Mouse (Mus musculus) CD4-positive, CD25-positive, alpha-beta regulatory T cell, adult 2 months (primary cell): Measurements from ENCODE around the gene Gpr27.

Source experiments
- DNase-seq: peaks from one replicate; pipeline ENCODE4 v3.0.0-alpha.2; 2012; ENCODE audit warnings: low read depth, low spot score

Gene Gpr27

DNA sequence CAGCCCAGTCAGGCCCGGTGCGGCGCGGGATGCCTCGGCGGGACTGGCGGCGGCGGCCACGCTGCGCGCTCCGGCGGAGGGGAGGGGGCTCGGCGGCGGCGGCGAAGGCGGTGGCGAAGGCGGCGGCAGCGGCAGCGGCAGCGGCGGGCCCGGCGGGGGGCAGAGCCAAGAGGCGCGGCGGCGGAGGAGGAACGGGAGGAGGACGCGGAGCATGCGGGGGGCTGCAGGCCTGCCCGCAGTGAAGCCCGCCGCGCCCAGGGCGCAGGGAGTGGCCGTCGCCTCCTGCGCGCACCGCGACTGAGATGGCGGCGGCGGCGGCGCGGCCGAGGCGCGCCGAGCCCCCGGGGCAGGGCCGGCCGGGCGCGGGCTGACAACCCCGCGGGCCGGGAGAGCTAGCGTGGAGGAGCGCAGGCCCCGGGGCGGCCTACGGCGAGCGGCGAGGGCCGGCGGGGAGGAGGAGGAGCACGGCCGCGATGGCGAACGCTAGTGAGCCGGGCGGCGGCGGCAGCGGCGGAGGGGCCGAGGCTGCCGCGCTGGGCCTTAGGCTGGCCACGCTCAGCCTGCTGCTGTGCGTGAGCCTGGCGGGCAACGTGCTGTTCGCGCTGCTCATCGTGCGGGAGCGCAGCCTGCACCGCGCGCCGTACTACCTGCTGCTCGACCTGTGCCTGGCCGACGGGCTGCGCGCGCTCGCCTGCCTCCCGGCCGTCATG lies at the start of gene Gpr27:
Gpr27 (plus strand) TSS at position 474 of the 710 bp plus-strand sequence.
- no peak for DNase-seq

DNA sequence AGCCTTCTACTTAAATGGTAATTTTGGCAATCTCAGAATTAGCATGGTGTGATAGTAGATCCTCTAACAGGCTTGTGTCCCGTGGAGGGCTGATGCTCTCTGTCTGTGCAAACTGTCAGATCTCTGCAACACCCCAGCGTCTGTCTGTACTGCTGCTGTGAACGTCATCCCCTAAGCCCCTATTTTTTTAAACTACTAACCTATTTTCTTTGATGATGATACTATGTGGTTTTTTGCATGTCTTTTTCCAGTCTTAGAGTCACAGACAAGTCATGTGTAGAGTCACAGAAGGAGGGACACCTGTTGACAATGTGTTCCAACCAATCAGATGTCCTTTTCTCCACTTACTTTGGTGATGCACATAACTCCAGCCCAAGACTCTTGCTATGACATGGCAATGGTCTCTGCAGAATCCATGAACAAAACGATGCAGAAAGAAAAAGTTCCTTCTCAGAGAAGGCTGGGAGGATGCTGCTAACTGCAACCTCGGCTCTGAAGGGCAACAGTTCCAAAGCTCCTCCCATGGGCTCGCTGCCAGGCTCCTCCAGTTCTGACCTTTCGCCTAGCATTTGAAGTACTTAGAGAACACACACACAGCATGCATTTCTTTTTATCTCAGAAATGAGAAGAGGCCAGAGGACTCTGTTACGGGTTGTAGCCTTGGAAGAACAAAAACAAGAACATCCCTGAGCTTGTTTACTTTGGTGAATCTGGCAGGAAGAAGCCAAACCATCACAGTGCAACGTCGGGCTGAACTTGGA lies 48.9 kb upstream of the Gpr27 start:
- DNase-seq = peak; percentile 63

DNA sequence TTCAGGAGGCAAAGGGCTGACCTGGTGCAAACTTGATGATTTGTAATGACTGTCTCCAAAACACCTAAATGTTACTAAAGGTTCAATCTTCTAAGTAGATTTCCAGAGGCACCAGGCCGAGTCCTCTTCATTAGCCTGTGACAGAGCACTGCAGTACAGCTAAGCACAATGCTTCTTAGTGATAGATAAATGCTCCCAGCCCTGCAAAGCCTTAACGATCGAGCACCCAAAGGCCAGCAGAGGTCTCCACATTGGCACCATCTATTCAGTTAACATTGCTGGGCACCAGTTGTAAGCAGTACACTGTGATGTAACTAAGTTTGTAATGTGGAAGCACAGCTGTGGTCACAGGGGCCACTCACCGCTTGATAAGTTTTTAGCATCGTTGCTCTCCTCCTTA lies 48.1 kb upstream of the Gpr27 start:
- DNase-seq = peak; percentile 32

DNA sequence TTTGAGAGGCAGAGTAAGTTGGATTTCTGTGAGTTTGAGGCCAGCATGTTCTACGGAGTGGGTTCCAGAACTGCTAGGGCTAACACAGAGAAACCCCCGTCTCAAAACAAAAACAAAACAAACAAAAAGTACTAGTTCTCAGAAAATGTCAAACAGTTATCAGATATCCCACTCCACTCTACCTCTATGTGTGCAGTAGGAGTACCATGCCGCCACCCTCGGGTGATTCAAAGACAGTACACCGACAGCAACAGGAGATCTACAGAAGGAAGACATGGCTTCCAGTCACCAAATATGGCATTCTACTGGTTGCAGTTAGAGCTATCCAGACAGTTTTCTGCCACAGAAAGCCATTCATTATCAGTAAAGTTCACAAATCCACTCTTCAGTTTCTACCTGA lies 47.6 kb upstream of the Gpr27 start:
- DNase-seq = peak; percentile 78

DNA sequence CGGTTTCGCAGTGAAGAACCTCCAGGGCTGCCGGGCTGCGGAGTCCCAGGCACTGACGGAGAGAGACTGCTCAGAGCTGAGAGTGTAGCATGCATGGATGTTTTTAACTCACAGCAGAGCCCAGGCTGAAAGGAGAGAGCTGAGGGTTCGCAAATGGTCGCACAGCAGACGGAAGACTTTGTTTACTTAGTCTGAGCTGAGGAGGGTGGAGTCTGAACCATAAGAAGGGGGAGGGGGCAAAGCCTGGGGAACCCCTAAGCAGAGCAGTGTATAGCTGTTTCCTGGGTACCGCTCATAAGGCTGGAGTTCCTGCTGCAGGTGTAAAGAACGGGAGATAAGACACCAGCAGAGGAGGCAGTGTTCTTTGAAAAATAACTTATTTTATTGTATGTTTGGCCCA lies 46.1 kb upstream of the Gpr27 start:
- peak; percentile 84 for DNase-seq

DNA sequence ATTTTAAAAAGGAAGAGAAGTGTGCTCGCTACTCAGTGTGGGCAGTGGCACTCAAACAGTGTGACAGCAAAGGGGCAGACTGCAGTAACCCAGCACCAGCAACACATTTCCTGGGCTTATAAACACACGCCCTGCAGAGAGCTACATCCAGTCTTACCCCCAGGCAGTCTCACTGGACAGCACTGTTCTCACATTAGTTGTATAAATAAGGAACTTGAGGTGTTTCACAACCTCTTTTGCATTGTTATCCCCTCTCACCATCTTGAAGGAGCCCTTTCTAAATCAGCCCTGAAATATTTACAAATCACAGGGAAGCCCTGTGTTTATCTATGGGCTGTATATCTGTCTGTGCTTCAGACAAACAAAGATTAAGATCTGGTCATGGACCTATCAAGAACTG lies 43.2 kb upstream of the Gpr27 start:
- no peak for DNase-seq

DNA sequence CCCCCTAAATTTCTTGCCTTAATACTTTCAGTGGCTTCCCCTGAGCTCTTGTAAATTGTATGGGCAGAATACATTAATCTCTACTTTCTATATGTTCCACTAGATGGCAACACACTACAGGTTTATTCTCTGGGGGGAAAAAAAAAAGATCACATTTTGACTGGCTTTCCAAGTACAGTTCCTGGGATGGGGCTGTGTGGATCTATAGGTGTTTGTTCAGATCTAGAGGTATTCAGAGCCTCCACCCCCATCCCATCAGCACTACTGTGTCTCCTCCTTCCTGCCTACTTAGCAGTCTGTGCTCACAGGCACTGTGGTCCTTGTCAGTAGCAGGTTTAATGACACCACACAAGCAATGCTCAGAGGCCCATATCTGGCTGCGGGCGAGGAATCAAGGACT lies 40.1 kb upstream of the Gpr27 start:
- peak; percentile 25 for DNase-seq

DNA sequence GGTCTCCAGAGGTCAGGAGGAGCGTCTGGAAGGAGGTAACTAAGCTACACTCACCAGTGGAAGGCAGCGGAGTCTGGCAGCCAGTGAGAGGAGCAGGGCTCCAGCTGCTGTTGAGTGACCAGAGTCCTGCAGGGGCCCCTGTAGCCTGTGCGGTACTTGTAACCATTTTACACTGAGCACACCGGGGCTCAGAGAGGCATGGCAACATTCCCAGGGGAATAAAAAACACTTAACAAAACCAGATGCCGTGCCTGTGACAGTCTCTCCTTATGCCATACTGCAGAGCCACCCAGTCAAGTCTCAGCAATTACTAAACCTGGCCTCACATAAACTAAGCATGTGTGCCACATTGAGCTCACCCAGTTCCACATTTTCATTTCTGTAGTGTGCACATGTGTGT lies 38.1 kb upstream of the Gpr27 start:
- no peak for DNase-seq

DNA sequence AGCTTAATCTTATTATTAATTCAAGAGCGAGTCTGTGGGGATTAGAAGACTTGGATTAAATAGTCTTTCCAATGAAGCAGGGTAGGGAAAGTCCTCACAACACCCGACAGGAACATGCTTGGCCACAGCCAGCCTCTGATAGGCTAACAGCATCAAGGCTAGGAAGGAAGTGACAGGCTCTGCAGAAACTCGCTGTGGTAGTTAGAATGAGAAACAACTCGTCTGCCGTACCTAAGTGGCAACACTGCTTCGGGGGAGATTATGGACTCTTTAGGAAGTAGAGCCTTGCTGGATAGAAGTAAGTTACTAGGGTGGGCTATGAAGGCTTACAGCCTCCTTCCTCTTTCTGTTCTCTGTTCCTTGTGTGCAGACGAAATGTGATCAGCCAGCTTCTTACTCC lies 37.0 kb upstream of the Gpr27 start:
- DNase-seq = peak; percentile 77

DNA sequence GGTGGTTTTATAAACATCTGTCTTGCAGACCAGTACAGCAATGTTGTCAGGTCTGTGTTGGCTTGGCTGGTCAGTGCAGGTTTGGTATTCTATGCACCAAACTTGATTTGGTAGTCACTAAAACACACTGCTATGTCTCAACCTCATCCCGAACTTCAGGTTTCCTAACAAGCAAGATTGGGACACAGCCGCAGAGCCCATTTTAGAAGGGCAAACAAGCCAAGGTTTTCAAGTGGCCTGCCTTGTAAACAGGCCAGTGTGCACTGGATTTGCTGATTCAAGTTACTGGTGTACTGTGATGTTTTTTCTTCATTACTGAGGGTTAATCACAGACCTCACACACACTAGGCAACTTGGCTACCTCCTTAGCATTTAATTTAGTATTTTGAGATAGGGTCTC lies 36.4 kb upstream of the Gpr27 start:
- DNase-seq = no peak

DNA sequence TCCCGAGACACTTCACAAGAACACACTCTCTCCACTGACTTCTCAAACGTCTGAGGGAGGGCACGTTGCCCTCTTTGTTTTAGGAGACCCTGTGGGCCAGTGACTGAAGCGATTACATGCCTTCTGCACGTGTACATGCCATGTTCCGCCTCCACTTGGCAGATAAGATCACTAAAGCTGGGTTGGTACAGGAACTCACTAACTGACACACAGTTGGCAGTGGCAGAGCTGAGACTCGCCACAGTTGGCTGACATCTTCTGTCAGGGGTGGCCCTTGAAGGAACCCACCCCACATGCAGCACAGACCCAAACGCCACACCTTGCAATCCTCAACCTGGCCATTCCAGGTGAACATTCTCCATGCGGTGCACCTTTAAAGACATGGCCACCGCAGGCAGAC lies 33.9 kb upstream of the Gpr27 start:
- peak; percentile 68 for DNase-seq

DNA sequence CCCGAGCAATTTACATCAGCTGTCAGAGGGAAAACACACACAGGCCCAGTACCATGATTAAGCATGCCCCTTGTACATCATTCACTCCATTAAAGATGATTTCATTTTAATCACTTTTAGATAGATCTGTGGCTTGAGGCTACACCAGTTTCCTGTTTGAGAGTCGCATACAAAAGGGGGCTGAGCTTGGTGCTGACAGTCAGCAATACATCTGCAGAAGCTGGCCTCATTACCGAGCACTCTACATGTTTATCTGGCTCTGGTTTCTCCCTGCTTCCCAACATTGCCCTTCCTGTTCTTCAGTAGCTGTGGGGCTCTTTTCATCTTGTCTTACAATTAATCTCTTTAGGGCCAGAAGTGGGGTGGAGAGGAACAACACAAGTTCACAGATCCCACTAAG lies 32.0 kb upstream of the Gpr27 start:
- peak; percentile 56 for DNase-seq

DNA sequence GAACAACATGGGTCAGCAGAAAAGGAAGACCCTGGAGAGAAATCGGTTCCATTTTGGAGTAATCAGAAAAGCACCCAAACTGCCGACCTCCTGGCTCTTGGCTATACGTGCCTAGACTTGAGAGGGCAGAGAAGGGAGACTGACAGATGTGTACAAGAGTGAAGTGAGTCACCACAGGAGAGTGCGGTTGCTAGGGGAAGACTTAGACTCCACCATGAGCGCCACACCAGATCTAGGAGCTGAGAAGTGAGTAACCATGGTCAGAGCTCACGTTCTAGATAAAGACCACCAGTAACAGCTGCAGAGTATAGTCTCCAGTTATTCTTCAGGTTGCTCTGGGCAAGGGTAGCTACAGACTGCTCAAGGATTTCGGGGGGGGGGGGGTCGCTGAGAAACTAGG lies 29.2 kb upstream of the Gpr27 start:
- no peak for DNase-seq

DNA sequence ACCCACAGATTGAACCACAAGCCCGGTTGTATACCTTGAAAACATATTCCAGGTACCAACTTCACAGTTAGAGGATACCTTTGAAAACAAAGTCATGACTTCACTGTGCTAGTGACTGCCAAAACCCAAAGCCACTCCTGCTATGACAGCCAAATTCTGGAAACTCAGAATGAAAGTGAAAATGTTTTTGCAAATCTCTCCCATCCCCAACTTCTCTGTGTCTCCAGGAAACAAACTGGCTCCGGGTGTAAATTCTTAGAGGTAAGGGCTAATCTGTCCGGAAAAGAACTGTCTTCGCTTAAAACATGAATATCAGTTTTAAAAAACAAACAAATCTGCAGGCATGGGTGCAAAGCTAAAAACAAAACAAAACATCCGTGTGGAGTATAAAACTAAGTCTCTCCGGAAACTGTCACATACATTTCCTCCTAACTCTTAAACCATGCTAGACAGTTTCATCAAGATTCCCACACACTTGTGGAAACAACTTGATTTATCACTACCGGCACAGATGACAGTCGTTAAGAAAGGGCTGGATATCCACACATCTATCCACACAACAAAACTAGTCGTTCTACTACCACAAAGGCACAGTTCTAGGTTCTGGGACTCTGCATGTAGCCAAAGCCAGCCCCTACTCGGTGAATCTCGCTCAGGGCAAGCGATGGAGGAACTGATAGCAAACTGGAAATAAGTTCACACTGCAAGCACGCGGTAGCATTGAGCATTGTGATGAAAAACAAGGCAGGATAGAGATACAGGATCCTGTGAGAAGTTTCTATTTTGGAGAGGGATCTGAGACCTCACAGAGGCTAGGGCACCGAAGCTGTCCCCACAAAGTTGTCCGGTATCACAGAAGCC lies 26.8 kb upstream of the Gpr27 start:
- peak; percentile 61 for DNase-seq

DNA sequence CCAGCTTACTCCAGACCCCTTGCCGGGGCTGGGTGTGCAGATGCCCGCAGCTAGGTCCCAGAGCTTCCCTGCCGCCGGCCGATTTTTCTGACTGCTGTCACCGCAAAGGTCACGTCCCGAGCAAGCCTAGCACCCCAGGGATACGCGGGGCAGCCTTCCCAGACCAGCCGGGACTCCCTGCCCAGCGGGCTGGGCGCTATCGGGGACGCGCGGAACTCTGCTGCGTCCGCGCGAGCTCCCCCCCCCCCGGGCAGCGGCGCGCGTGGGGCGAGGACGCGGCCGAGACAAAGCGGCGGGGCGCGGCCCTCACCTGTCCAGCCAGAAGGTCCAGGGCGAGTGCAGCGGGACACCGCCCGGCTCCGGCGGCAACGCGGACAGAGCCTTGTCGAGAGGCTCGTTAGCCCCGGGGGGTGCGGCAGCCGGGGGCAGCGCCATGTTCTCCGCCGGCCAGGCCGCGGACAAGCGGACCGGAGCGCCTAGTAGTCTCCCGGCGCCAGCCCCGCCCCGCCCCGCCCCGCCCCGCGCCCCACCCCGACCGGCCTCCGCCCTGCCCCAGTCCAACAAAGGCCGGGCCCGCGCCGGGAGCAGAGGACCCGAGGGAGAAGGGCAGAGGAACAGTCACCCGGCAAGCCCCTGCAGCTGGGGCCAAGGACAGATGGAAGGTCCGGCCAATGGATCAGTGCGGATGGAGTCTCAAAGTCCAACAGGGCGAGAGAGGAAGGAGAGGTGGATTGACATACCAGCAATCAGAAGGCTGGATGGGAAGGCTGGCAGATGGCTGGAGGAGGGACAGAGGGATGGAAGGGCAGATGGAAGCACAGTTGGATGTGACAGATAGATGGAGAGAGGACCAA lies 25.9 kb upstream of the Gpr27 start, which contains the start of the genes Eif4e3 and Gm20696:
Eif4e3 (minus strand) TSS at position 454 of the 854 bp plus-strand sequence.
Gm20696 (minus strand) TSS at position 480 of the 854 bp plus-strand sequence.
- DNase-seq = peak; percentile 46

DNA sequence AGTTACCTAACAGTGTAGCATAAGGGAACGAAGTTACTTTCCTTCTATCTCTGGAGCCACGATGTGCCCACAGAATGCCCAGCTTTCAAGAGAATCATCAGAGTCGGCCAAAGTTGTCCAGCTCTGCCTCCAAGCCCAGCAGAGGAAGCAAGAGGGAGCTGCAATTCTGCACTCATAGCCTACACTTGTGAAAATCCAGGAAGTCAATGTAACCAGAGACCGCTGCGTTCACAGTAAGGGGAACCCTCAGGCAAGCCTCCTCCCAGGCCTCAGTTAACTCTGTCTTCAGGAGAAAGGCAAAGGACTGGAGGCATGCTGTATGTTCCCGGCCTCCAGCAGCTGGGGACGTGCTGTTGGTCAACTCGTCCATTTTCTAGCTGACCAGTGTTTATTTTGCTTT lies 25.2 kb upstream of the Gpr27 start:
- no peak for DNase-seq

DNA sequence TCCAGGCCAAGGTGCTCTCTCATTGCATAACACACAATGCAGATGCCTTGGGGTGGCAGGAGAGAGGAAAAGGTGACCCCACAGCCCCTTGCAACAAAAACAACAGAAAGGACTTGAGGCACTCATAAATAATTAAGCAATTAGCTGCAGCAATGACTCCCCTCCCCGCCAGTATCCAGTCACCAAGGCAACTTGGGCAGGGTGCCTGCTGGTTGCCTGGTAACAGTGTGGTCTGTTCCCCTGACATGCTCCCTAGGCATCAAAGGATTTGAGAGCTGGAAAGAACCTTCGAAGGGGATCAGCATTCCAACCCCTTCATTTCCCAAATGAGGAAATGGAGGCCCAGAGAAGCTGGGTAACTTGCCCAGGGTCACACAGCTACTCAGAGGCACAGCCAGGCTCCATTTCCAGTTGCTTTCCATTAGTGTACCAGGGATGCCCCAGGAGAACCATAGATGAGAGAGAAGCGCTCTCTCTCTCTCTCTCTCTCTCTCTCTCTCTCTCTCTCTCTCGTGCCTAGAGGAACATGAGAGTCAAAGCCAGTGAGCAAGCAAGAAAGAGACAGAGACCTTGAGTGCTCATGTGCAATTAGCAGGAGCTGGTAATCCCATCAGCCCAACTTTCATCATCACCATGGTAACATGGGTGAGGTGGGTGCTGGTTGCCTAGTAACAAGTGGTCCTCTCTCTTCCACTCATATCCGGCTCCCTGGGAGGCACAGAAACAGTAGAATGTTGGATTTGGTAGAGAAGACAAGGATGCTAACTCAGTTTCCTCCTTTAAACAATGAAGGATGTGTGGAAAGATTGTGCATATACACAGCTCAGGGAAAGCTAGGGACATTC lies 22.8 kb upstream of the Gpr27 start:
- no peak for DNase-seq

DNA sequence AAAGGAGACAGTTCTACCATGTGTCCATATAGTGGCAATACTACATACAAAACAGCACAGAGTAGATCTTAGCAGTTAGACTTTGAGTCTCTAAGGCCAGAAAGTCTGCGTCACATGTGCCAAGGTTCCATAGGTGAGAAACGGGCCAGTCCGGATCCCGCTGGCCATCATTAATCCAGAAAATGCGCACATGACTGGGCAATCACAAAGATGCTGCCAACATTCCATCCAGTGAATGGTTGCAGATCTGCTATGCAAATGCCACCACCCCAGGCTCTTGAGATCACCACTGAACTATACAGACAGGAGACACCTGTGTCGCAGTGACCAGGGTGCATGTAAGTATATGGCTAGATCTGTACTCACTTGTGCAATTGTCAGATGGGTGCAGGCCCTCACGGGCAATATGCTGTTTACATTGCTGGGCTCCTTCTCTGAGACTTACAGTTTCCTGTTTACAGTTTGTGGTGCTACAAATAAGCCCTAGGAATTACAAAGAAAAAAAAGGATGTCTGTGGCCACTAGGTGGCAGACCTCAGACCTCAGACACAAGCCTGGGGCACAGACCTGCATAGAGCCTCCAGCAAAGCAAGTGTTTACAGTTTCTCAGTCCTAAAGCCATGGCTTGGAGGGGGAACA lies 21.9 kb upstream of the Gpr27 start:
- DNase-seq = peak; percentile 84

DNA sequence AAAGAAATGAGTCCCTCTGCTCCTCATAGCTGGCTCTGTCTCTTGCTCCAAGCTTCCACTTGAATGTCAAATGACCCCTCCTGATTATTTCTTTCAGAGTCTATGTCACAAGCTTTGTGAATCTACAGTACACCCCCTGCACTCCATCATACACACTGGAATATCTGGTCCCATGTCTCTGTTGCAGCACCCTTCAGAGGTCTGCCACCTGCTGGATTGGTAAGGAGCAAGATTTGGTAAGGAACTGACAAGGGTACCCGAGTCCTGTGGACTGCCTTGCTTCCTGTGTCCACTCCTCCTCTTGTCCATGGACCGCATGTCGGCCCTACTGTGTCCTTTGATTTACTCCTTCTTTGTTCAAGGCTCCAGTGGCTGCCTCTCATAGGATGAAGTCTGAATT lies 20.7 kb upstream of the Gpr27 start:
- no peak for DNase-seq

DNA sequence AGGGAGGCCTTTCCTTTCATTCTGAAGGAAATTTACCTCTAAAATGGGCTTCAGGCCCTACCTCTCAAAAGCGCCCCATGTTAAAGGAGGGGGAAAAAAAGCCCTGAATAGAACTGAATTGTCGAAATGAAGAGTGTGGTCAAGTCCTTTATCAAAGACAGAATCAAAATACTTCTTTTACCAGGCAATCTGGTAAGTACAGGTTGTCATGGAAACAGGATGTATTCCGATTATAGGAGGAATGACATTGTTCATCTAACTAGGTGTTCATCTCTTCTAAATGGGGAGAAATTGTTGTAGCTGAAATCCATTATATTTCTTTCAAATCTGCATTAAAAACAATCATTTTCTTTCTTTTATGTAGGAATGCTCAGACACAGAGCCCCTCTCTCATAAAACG lies 18.0 kb upstream of the Gpr27 start:
- no peak for DNase-seq
